Mouse (Mus musculus): Measurements from ENCODE around the gene Spdef.

DNA sequence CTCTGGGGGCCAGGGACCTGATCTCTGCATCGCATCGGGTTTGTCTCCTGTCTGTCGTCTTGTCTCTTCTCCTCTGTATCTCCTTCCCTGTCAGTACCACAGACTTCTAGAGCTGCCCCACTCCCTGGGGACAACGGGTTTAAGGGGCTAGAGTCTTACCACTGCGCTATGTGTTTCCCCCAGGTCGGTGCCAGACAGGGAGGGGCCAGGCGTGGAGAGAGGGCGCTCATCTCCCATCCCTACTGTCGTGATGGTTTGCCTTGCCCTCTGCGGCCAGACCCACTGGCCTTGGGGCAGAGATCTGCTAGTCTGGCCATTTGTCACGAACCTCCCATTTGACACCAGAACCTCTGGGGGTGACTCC, 43.2 kb downstream of the Spdef start:
- TF ChIP-seq CTCF (IDR thresholded peaks at IDR 0.05; ENCODE audit: low read depth, low read length), result no peak
- TF ChIP-seq GATA1 (IDR thresholded peaks at IDR 0.05; ENCODE audit: borderline replicate concordance, low read length), result no peak

Data from G1E (cell line).